Mouse (Mus musculus): Measurements from ENCODE around the gene Ick.
A peak's percentile ranks its signal among the peaks of the same experiment; 100 is the strongest.

GRCm38 (mm10) chr9:78096376-78096775 is 12.6 kb upstream of the Ick start:
- TF ChIP-seq POLR2A (IDR thresholded peaks at IDR 0.05; ENCODE audit: borderline replicate concordance, extremely low read depth, insufficient read depth, insufficient read length, poor library complexity, severe bottlenecking) (no peak), CTCF (IDR thresholded peaks at IDR 0.05; ENCODE audit: borderline replicate concordance, extremely low read depth, insufficient read depth, insufficient read length) (peak; percentile 36; the same call in 1 of the 2 replicates)

Data from brain, embryonic 14.5 days (tissue).